Mouse (Mus musculus) neutrophil, adult 5-6 weeks (primary cell): ENCODE data around the gene Thsd4. TPM values are rescaled to one million over a fixed set of nuclear protein-coding genes. Genes with fewer than 3 reads are reported as not detected.

ENCODE experiments used
- ATAC-seq: fragments of 151-379, 151-347 bp; 2 replicates; pipeline ENCODE4 v1.8.0; 2017; ENCODE audit warnings: mild to moderate bottlenecking, moderate TSS enrichment; ENCODE audit not compliant: insufficient number of reproducible peaks, poor library complexity, low FRiP score, severe bottlenecking; ENCODE audit errors: extremely low read depth
- total RNA-seq: library from RNA; stranded (forward); fragments of 200-1000 nt; gene quantifications from 2 replicates; pipeline ENCODE4 v1.2.3, GENCODE M21; 2017

The Thsd4 gene
- total RNA-seq = 0.12 TPM in 1 of 2 replicates, not detected in the other

- no peak for ATAC-seq
Observed at GRCm38 (mm10) chr9:60521806-60522264, at the start of gene Thsd4. Thsd4 (minus strand) TSS chr9:60522046.

GRCm38 (mm10) chr9:60571041-60571440, 49.2 kb upstream of the Thsd4 start:
- no peak for ATAC-seq

- ATAC-seq = no peak
Observed at GRCm38 (mm10) chr9:60569366-60569765, 47.5 kb upstream of the Thsd4 start.

GRCm38 (mm10) chr9:60563809-60564208, 42.0 kb upstream of the Thsd4 start:
- no peak for ATAC-seq

- no peak for ATAC-seq
Observed at GRCm38 (mm10) chr9:60562443-60563371, 40.9 kb upstream of the Thsd4 start.

- no peak for ATAC-seq
Observed at GRCm38 (mm10) chr9:60561641-60562289, 39.9 kb upstream of the Thsd4 start.

- ATAC-seq = no peak
Observed at GRCm38 (mm10) chr9:60558507-60558906, 36.7 kb upstream of the Thsd4 start.

- no peak for ATAC-seq
Observed at GRCm38 (mm10) chr9:60551238-60551637, 29.4 kb upstream of the Thsd4 start.

- ATAC-seq = no peak
Observed at GRCm38 (mm10) chr9:60548182-60548581, 26.3 kb upstream of the Thsd4 start.

- no peak for ATAC-seq
Observed at GRCm38 (mm10) chr9:60546169-60546568, 24.3 kb upstream of the Thsd4 start.

- ATAC-seq = no peak
Observed at GRCm38 (mm10) chr9:60545361-60546096, 23.7 kb upstream of the Thsd4 start.

- ATAC-seq = no peak
Observed at GRCm38 (mm10) chr9:60543422-60544015, 21.7 kb upstream of the Thsd4 start.

GRCm38 (mm10) chr9:60530310-60530709, 8.5 kb upstream of the Thsd4 start:
- ATAC-seq = no peak

- no peak for ATAC-seq
Observed at GRCm38 (mm10) chr9:60529348-60530243, 7.8 kb upstream of the Thsd4 start.

GRCm38 (mm10) chr9:60528269-60528668, 6.4 kb upstream of the Thsd4 start:
- no peak for ATAC-seq

- no peak for ATAC-seq
Observed at GRCm38 (mm10) chr9:60527836-60528235, 6.0 kb upstream of the Thsd4 start.

- no peak for ATAC-seq
Observed at GRCm38 (mm10) chr9:60527051-60527450, 5.2 kb upstream of the Thsd4 start.

GRCm38 (mm10) chr9:60526195-60526594, 4.3 kb upstream of the Thsd4 start:
- ATAC-seq = no peak
